Mouse (Mus musculus): ENCODE data around the gene Galnt15.
"Not testable (repeated sequence)": the region's sequence is repeated elsewhere in the genome, so short reads cannot be mapped to it uniquely, and the experiment has no call there.

Gene Galnt15

GRCm38 (mm10) chr14:32087584-32088248 is 58.9 kb downstream of the Galnt15 start:
- DNase-seq (ENCODE audit: low read depth, low spot score), result not testable (repeated sequence)

GRCm38 (mm10) chr14:32091124-32091523 is 62.3 kb downstream of the Galnt15 start:
- DNase-seq (ENCODE audit: low read depth, low spot score), result no peak

GRCm38 (mm10) chr14:32091704-32092103 is 62.9 kb downstream of the Galnt15 start:
- DNase-seq (ENCODE audit: low read depth, low spot score), result no peak

- DNase-seq (ENCODE audit: low read depth, low spot score), result no peak
Observed at GRCm38 (mm10) chr14:32093018-32093417, 64.2 kb downstream of the Galnt15 start.

GRCm38 (mm10) chr14:32093500-32094117 is 64.8 kb downstream of the Galnt15 start:
- no peak for DNase-seq (ENCODE audit: low read depth, low spot score)

- no peak for DNase-seq (ENCODE audit: low read depth, low spot score)
Observed at GRCm38 (mm10) chr14:32095646-32096045, 66.9 kb downstream of the Galnt15 start.

- DNase-seq (ENCODE audit: low read depth, low spot score), result no peak
Observed at GRCm38 (mm10) chr14:32096740-32097139, 68.0 kb downstream of the Galnt15 start.

GRCm38 (mm10) chr14:32097691-32098090 is 68.9 kb downstream of the Galnt15 start:
- no peak for DNase-seq (ENCODE audit: low read depth, low spot score)

- DNase-seq (ENCODE audit: low read depth, low spot score), result no peak
Observed at GRCm38 (mm10) chr14:32098951-32099350, 70.2 kb downstream of the Galnt15 start.

- DNase-seq (ENCODE audit: low read depth, low spot score), result no peak
Observed at GRCm38 (mm10) chr14:32103556-32103955, 74.8 kb downstream of the Galnt15 start.

GRCm38 (mm10) chr14:32105663-32106062 is 76.9 kb downstream of the Galnt15 start:
- DNase-seq (ENCODE audit: low read depth, low spot score), result no peak

- DNase-seq (ENCODE audit: low read depth, low spot score), result no peak
Observed at GRCm38 (mm10) chr14:32106911-32107310, 78.1 kb downstream of the Galnt15 start.
